Mouse (Mus musculus) thymus, postnatal 0 days (tissue): ENCODE measurements around the gene Gmnn. TPM values are rescaled to one million over a fixed set of nuclear protein-coding genes. Genes with fewer than 3 reads are reported as not detected.
"Not testable (repeated sequence)": the region's sequence is repeated elsewhere in the genome, so short reads cannot be mapped to it uniquely, and the experiment has no call there.

Experiments
- DNase-seq: peaks from one replicate; pipeline ENCODE4 v3.0.0-alpha.2; 2015; ENCODE audit warnings: low spot score
- polyA plus RNA-seq: library from polyadenylated mRNA; unstranded; fragments of >200 nt; fragmentation: Nextera tagmentation; extraction: Ambion mirVana; gene quantifications from 2 replicates; pipeline ENCODE4 v1.2.1, GENCODE M21; 2015

Gene Gmnn
- 160 and 170 TPM in 2 replicates for polyA plus RNA-seq

GRCm38 (mm10) chr13:24761403-24762227 lies at the start of gene Gmnn:
Gmnn (minus strand) TSS chr13:24761923.
- DNase-seq = peak; percentile 93

- DNase-seq = no peak
These were observed 44.4 kb upstream of the Gmnn start for GRCm38 (mm10) chr13:24806079-24806478.

GRCm38 (mm10) chr13:24803196-24803595 lies 41.5 kb upstream of the Gmnn start:
- peak; percentile 23 for DNase-seq

- peak; percentile 43 for DNase-seq
These were observed 40.5 kb upstream of the Gmnn start for GRCm38 (mm10) chr13:24802131-24802691.

GRCm38 (mm10) chr13:24801308-24801921 lies 39.7 kb upstream of the Gmnn start, which contains the start of gene BC005537:
BC005537 (plus strand) TSS chr13:24801657.
- DNase-seq = peak; percentile 73

- peak; percentile 99 for DNase-seq
These were observed 39.1 kb upstream of the Gmnn start for GRCm38 (mm10) chr13:24800674-24801307.

GRCm38 (mm10) chr13:24799925-24800673 lies 38.4 kb upstream of the Gmnn start:
- DNase-seq = peak; percentile 38

- DNase-seq = no peak
These were observed 37.7 kb upstream of the Gmnn start for GRCm38 (mm10) chr13:24799378-24799777.

- DNase-seq = no peak
These were observed 37.0 kb upstream of the Gmnn start for GRCm38 (mm10) chr13:24798686-24799085.

- no peak for DNase-seq
These were observed 30.8 kb upstream of the Gmnn start for GRCm38 (mm10) chr13:24792411-24793045.

- DNase-seq = no peak
These were observed 29.6 kb upstream of the Gmnn start for GRCm38 (mm10) chr13:24791349-24791748.

GRCm38 (mm10) chr13:24787477-24787876 lies 25.8 kb upstream of the Gmnn start:
- no peak for DNase-seq

GRCm38 (mm10) chr13:24786014-24786490 lies 24.3 kb upstream of the Gmnn start:
- DNase-seq = peak; percentile 71

- no peak for DNase-seq
These were observed 20.2 kb upstream of the Gmnn start for GRCm38 (mm10) chr13:24781916-24782315.

- DNase-seq = peak; percentile 52
These were observed 17.1 kb upstream of the Gmnn start for GRCm38 (mm10) chr13:24778706-24779380.

GRCm38 (mm10) chr13:24778026-24778425 lies 16.3 kb upstream of the Gmnn start:
- no peak for DNase-seq

GRCm38 (mm10) chr13:24776146-24776844 lies 14.6 kb upstream of the Gmnn start:
- DNase-seq = peak; percentile 83

GRCm38 (mm10) chr13:24771482-24771881 lies 9.8 kb upstream of the Gmnn start:
- not testable (repeated sequence) for DNase-seq

GRCm38 (mm10) chr13:24767809-24768208 lies 6.1 kb upstream of the Gmnn start:
- DNase-seq = not testable (repeated sequence)
